Mouse (Mus musculus): ENCODE measurements around the gene Cfdp1.

GRCm38 (mm10) chr8:111831996-111832395 is 22.1 kb downstream of the Cfdp1 start:
- no peak for TF ChIP-seq TAL1 (IDR thresholded peaks at IDR 0.05; ENCODE audit: low read length)
- TF ChIP-seq GATA1 (IDR thresholded peaks at IDR 0.05; ENCODE audit: low read length), result no peak
